Mouse (Mus musculus) CH12.LX (cell line): Measurements from ENCODE around the gene Gpr146. TPM values are rescaled to one million over a fixed set of nuclear protein-coding genes. Genes with fewer than 3 reads are reported as not detected.

Experiments used
- DNase-seq: peaks from one replicate; pipeline ENCODE4 v3.0.0-alpha.2; 2013; ENCODE audit errors: extremely low read depth
- H3K27ac ChIP-seq: 2 replicates; pipeline ENCODE4 v1.5.1; 2012; ENCODE audit warnings: low read depth, mild to moderate bottlenecking, control low read depth, moderate library complexity; ENCODE audit not compliant: insufficient read depth
- H3K27me3 ChIP-seq: replicated peaks from 2 replicates; pipeline ENCODE3; 2012; ENCODE audit warnings: inconsistent platforms
- H3K36me3 ChIP-seq, 2 experiments: replicated peaks in 1 of 2; 2 replicates each; pipeline versions ENCODE3 to v1.6.1; 2012; ENCODE audit warnings: inconsistent platforms in 1 of 2, low read length in 1 of 2, mild to moderate bottlenecking in 1 of 2, mixed read lengths in 1 of 2, moderate library complexity in 1 of 2; ENCODE audit not compliant: control insufficient read depth in 1 of 2, insufficient read depth in 1 of 2
- H3K4me1 ChIP-seq, 2 experiments: 2 replicates each; pipeline ENCODE4 v1.6.1; 2012; ENCODE audit warnings: inconsistent platforms in 1 of 2, moderate library complexity in 1 of 2; ENCODE audit not compliant: insufficient read depth in 2 of 2, control insufficient read depth in 1 of 2
- H3K4me2 ChIP-seq: 2 replicates; pipeline ENCODE4 v1.6.1; 2012; ENCODE audit warnings: low read depth, mild to moderate bottlenecking, control low read depth; ENCODE audit not compliant: poor library complexity, insufficient read depth, severe bottlenecking
- H3K4me3 ChIP-seq, 3 experiments: fragments of 150-350 bp in 1 of 3; sonication (generic) in 1 of 3; replicated peaks in 1 of 3; 2 replicates each; pipeline versions ENCODE3 to v1.5.1; 2011 to 2012; ENCODE audit warnings: low read depth in 2 of 3, low read length in 2 of 3, mild to moderate bottlenecking in 2 of 3, moderate library complexity in 2 of 3, control low read depth in 1 of 3, improper control_type of control experiment in 1 of 3, inconsistent platforms in 1 of 3, mixed read lengths in 1 of 3; ENCODE audit not compliant: poor library complexity in 1 of 3
- H3K79me2 ChIP-seq: replicated peaks from 2 replicates; pipeline ENCODE4 v1.6.1; 2012; ENCODE audit warnings: mild to moderate bottlenecking, moderate library complexity; ENCODE audit not compliant: control insufficient read depth, poor library complexity, insufficient read depth, severe bottlenecking; ENCODE audit errors: extremely low read depth
- H3K9ac ChIP-seq: 2 replicates; pipeline ENCODE4 v1.6.1; 2012; ENCODE audit warnings: low read depth, mild to moderate bottlenecking, control low read depth, moderate library complexity; ENCODE audit not compliant: insufficient read depth
- H3K9me3 ChIP-seq: replicated peaks from 2 replicates; pipeline ENCODE3; 2012; ENCODE audit warnings: low read length, inconsistent platforms, mixed read lengths
- BHLHE40 ChIP-seq: IDR thresholded peaks from 2 replicates; pipeline ENCODE4 v1.6.1; 2011; ENCODE audit warnings: mild to moderate bottlenecking, low read depth, low read length, improper control_type of control experiment
- CHD1 ChIP-seq: IDR thresholded peaks from 2 replicates; pipeline ENCODE4 v1.6.1; 2012; ENCODE audit warnings: low read depth, low read length, improper control_type of control experiment, inconsistent platforms
- CHD2 ChIP-seq: IDR thresholded peaks from 2 replicates; pipeline ENCODE4 v1.6.1; 2011; ENCODE audit warnings: low read length, improper control_type of control experiment
- CTCF ChIP-seq, 2 experiments: IDR thresholded peaks in 1 of 2; conservative IDR thresholded peaks in 1 of 2; 2 replicates each; pipeline ENCODE4 v1.5.1; 2011 to 2012; ENCODE audit warnings: low read depth in 2 of 2, low read length in 2 of 2, improper control_type of control experiment in 1 of 2, inconsistent platforms in 1 of 2, mild to moderate bottlenecking in 1 of 2, moderate library complexity in 1 of 2
- E2F4 ChIP-seq: IDR thresholded peaks from 2 replicates; pipeline ENCODE4 v1.6.1; 2011; ENCODE audit warnings: low read depth, low read length, improper control_type of control experiment; ENCODE audit not compliant: insufficient replicate concordance
- ELF1 ChIP-seq: IDR thresholded peaks from 2 replicates; pipeline ENCODE4 v1.6.1; 2014; ENCODE audit warnings: low read depth, mild to moderate bottlenecking, inconsistent platforms, low read length, improper control_type of control experiment
- EP300 ChIP-seq: IDR thresholded peaks from 2 replicates; pipeline ENCODE4 v1.6.1; 2011; ENCODE audit warnings: low read length, improper control_type of control experiment
- ETS1 ChIP-seq: conservative IDR thresholded peaks from 2 replicates; pipeline ENCODE4 v1.6.1; 2012; ENCODE audit warnings: low read depth, mild to moderate bottlenecking, inconsistent platforms, low read length, improper control_type of control experiment, moderate library complexity
- GABPA ChIP-seq: IDR thresholded peaks from 2 replicates; pipeline ENCODE4 v1.6.1; 2012; ENCODE audit warnings: low read depth, low read length, improper control_type of control experiment, inconsistent platforms; ENCODE audit not compliant: insufficient replicate concordance
- HCFC1 ChIP-seq: IDR thresholded peaks from 2 replicates; pipeline ENCODE4 v1.6.1; 2012; ENCODE audit warnings: low read depth, mild to moderate bottlenecking, inconsistent platforms, low read length, improper control_type of control experiment
- IRF4 ChIP-seq: IDR thresholded peaks from 2 replicates; pipeline ENCODE4 v1.6.1; 2014; ENCODE audit warnings: low read depth, mild to moderate bottlenecking, inconsistent platforms, low read length, improper control_type of control experiment
- JUN ChIP-seq: IDR thresholded peaks from 2 replicates; pipeline ENCODE4 v1.6.1; 2011; ENCODE audit warnings: low read depth, mild to moderate bottlenecking, low read length, improper control_type of control experiment, moderate library complexity; ENCODE audit not compliant: insufficient read depth
- JUND ChIP-seq: conservative IDR thresholded peaks from 2 replicates; pipeline ENCODE4 v1.6.1; 2011; ENCODE audit warnings: low read depth, low read length, improper control_type of control experiment
- KAT2A ChIP-seq: IDR thresholded peaks from 2 replicates; pipeline ENCODE4 v1.6.1; 2012; ENCODE audit warnings: low read length, improper control_type of control experiment, inconsistent platforms; ENCODE audit not compliant: insufficient replicate concordance
- MAX ChIP-seq: IDR thresholded peaks from 2 replicates; pipeline ENCODE4 v1.6.1; 2011; ENCODE audit warnings: low read length, improper control_type of control experiment
- MAZ ChIP-seq: IDR thresholded peaks from 2 replicates; pipeline ENCODE4 v1.6.1; 2012; ENCODE audit warnings: low read depth, mild to moderate bottlenecking, inconsistent platforms, low read length, improper control_type of control experiment, moderate library complexity
- MEF2A ChIP-seq: IDR thresholded peaks from 2 replicates; pipeline ENCODE4 v1.6.1; 2014; ENCODE audit warnings: low read depth, mild to moderate bottlenecking, inconsistent platforms, low read length, improper control_type of control experiment, borderline replicate concordance
- MXI1 ChIP-seq: IDR thresholded peaks from 2 replicates; pipeline ENCODE4 v1.6.1; 2011; ENCODE audit warnings: mild to moderate bottlenecking, low read depth, low read length, improper control_type of control experiment
- MYC ChIP-seq: IDR thresholded peaks from 2 replicates; pipeline ENCODE4 v1.6.1; 2011; ENCODE audit warnings: low read depth, mild to moderate bottlenecking, improper control_type of control experiment, low read length
- NRF1 ChIP-seq: IDR thresholded peaks from 2 replicates; pipeline ENCODE4 v1.6.1; 2014; ENCODE audit warnings: low read depth, mild to moderate bottlenecking, inconsistent platforms, low read length, improper control_type of control experiment, moderate library complexity
- PAX5 ChIP-seq: IDR thresholded peaks from 2 replicates; pipeline ENCODE4 v1.6.1; 2012; ENCODE audit warnings: low read length, inconsistent platforms, mixed read lengths
- POLR2A ChIP-seq: IDR thresholded peaks from 2 replicates; pipeline ENCODE4 v1.6.1; 2011; ENCODE audit warnings: low read depth, mild to moderate bottlenecking, improper control_type of control experiment, low read length
- POLR2AphosphoS2 ChIP-seq: IDR thresholded peaks from 2 replicates; pipeline ENCODE4 v1.6.1; 2011; ENCODE audit warnings: low read depth, low read length, improper control_type of control experiment
- RAD21 ChIP-seq: IDR thresholded peaks from 2 replicates; pipeline ENCODE4 v1.6.1; 2011; ENCODE audit warnings: low read depth, mild to moderate bottlenecking, low read length, improper control_type of control experiment, moderate library complexity
- SIN3A ChIP-seq: IDR thresholded peaks from 2 replicates; pipeline ENCODE4 v1.6.1; 2012; ENCODE audit warnings: low read length, improper control_type of control experiment, inconsistent platforms
- SMC3 ChIP-seq: IDR thresholded peaks from 2 replicates; pipeline ENCODE4 v1.6.1; 2011; ENCODE audit warnings: low read depth, low read length, improper control_type of control experiment
- TBP ChIP-seq: conservative IDR thresholded peaks from 2 replicates; pipeline ENCODE4 v1.6.1; 2011; ENCODE audit warnings: low read depth, low read length, improper control_type of control experiment
- TCF12 ChIP-seq: IDR thresholded peaks from 2 replicates; pipeline ENCODE4 v1.6.1; 2014; ENCODE audit warnings: low read depth, mild to moderate bottlenecking, inconsistent platforms, low read length, improper control_type of control experiment
- UBTF ChIP-seq: IDR thresholded peaks from 2 replicates; pipeline ENCODE4 v1.6.1; 2012; ENCODE audit warnings: low read depth, mild to moderate bottlenecking, inconsistent platforms, low read length, improper control_type of control experiment, moderate library complexity
- USF1 ChIP-seq: IDR thresholded peaks from 2 replicates; pipeline ENCODE4 v1.6.1; 2014; ENCODE audit warnings: low read depth, mild to moderate bottlenecking, inconsistent platforms, low read length, improper control_type of control experiment
- USF2 ChIP-seq: conservative IDR thresholded peaks from 2 replicates; pipeline ENCODE4 v1.6.1; 2011; ENCODE audit warnings: low read depth, low read length, improper control_type of control experiment
- ZC3H11A ChIP-seq: IDR thresholded peaks from 2 replicates; pipeline ENCODE4 v1.6.1; 2012; ENCODE audit warnings: low read depth, mild to moderate bottlenecking, inconsistent platforms, low read length, improper control_type of control experiment
- ZKSCAN1 ChIP-seq: IDR thresholded peaks from 2 replicates; pipeline ENCODE4 v1.6.1; 2012; ENCODE audit warnings: low read depth, inconsistent platforms, low read length, improper control_type of control experiment, borderline replicate concordance
- ZMIZ1 ChIP-seq: IDR thresholded peaks from 2 replicates; pipeline ENCODE4 v1.6.1; 2012; ENCODE audit warnings: low read depth, mild to moderate bottlenecking, inconsistent platforms, low read length, improper control_type of control experiment
- ZNF384 ChIP-seq: IDR thresholded peaks from 2 replicates; pipeline ENCODE4 v1.6.1; 2012; ENCODE audit warnings: low read depth, low read length, improper control_type of control experiment, inconsistent platforms
- dilution Hi-C: fragments of 300-500 bp; cut with MboI; formaldehyde crosslinking; loops from 2 replicates; pipeline ENCODE4 v1.14.3; 2020; ENCODE audit warnings: low sequenced_read_pairs; ENCODE audit not compliant: extremely low pct_unique_long_range_greater_than_20kb, extremely low pct_ligation_motif_present
- in situ Hi-C: fragments of 300-500 bp; cut with MboI; formaldehyde crosslinking; loops from 3 replicates; pipeline ENCODE4 v1.14.3; 2019; ENCODE audit warnings: low sequenced_read_pairs, low pct_ligation_motif_present, low pct_unique_long_range_greater_than_20kb, mixed read lengths
- polyA plus RNA-seq: library from polyadenylated mRNA; unstranded; fragments of >175 nt; gene quantifications from 2 replicates; pipeline ENCODE4 v1.2.1, GENCODE M21; 2012; ENCODE audit warnings: low read depth; ENCODE audit not compliant: insufficient read length
- total RNA-seq, 2 experiments: library from RNA; depleted of rRNA; stranded (reverse); fragments of 300-350 nt in 1 of 2; fragments of >200 nt in 1 of 2; gene quantifications; 2 replicates each; pipeline ENCODE4 v1.2.3; 2012 to 2014

The Gpr146 gene
- total and polyA plus RNA-seq, 3 experiments = 0.13 TPM; not detected in 2

DNA sequence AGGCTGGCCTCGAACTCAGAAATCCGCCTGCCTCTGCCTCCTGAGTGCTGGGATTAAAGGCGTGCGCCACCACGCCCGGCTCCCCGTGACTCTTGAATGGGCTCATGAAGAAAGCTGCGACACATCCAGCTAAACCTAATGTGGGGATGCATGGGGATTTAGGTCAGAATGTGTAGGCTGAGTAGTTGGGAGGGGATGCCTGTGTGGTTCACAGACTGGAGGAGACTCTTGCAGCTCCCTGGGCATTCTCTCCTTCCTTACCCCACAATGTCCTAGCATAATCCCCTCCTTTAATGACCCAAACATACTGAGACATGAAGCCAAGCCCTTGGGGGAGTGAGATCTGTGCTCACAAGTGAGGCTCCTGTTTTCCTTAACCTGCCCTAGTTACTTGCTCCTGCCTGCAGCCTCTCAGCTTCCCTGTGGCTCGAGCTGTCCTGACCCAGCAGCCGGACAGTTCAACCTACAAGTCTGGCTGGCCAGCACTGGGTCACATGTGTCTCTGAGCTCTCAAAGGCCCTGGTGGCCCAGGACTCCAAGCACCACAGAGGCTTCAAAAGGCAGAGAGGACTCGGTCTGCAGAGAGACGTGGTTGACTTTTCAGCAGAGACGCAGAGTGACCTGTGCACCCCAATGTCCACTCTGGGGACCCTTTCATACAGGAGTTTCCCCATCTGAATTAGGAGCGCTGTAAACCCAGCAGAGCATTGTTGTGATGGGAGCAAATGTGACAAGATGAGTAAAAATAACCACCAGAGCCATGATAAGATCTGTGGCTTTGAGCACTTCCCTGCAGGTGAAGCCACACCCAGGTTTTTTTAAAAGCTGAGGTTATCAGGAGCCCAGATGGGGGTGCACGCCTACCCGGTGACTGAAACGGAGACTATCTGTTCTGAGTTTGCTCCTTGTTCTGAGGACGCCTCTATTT, 4.4 kb downstream of the Gpr146 start:
- dilution Hi-C loops (no loop called here), in situ Hi-C loops (no loop called here)
- no peaks in the 10 kb centered on the region for H3K27me3 ChIP-seq
- peak; percentile 68 for DNase-seq
- H3K79me2 ChIP-seq = no peaks in the 10 kb centered on the region
- no peak overlapping the region for H3K27ac ChIP-seq
- peaks cover 0 to 42% of the 10 kb centered on the region in 2 experiments for H3K36me3 ChIP-seq
- H3K9ac ChIP-seq = no peak overlapping the region
- no peak overlapping the region for H3K4me2 ChIP-seq
- TF ChIP-seq KAT2A (no peak), CTCF (conservative IDR thresholded peaks at IDR 0.05 in 1 of 2, IDR thresholded peaks at IDR 0.05 in 1 of 2; ENCODE audit: low read depth in 2 of 2, low read length in 2 of 2) (no peak), ELF1 (no peak), POLR2A (no peak), CHD1 (no peak), ZC3H11A (no peak), TCF12 (no peak), UBTF (no peak), NRF1 (no peak), BHLHE40 (peak; percentile 34; the same call in 1 of the 2 replicates), MYC (no peak), MAZ (no peak), HCFC1 (no peak), MEF2A (peak; percentile 52; the same call in 1 of the 2 replicates), E2F4 (no peak), MXI1 (no peak), USF2 (no peak), GABPA (no peak), RAD21 (no peak), JUND (no peak), ZKSCAN1 (no peak), SMC3 (no peak), MAX (no peak), SIN3A (no peak), JUN (no peak), POLR2AphosphoS2 (no peak), IRF4 (peak; percentile 19; the same call in 1 of the 2 replicates), CHD2 (no peak), USF1 (no peak), ZNF384 (peak; percentile 82), ETS1 (no peak), PAX5 (no peak), ZMIZ1 (no peak), EP300 (peak; percentile 24; the same call in 1 of the 2 replicates), TBP (no peak)
- peaks cover 0 to 20% of the 10 kb centered on the region in 2 experiments; a peak in 2 of 4 replicates for H3K4me1 ChIP-seq
- no peak overlapping the region for H3K4me3 ChIP-seq
- H3K9me3 ChIP-seq = no peaks in the 10 kb centered on the region
